ENCODE assay signal across 11 mouse cellular contexts in genomic region chr15:31869673-31870417, GRCm38 (mm10).
DNase-seq lines count a peak whose midpoint lies in the region; ATAC-seq and TF ChIP-seq lines count a peak whose summit lies in the region.
"Had no signal": no experiment of that assay in that cellular context is flagged by ENCODE, and none has a peak within 500 bp of the region (broad histone marks: within the 10 kb centered on the region; RNA-seq: fewer than 3 reads in every experiment).

No protein-coding gene starts in this region.

- peak; percentile 68 for ATAC-seq in lung, postnatal 0 days
- peak; percentile 85 for ATAC-seq in limb, embryonic 12.5 days (ENCODE audit: insufficient number of reproducible peaks, insufficient read depth, low FRiP score, low TSS enrichment, low read depth)
- no peak for ATAC-seq in stomach, postnatal 0 days (ENCODE audit: low FRiP score, low TSS enrichment)
- ATAC-seq: CD4-positive, CD25-positive, alpha-beta regulatory T cell, adult 4 months had no signal

- no peaks in the 10 kb centered on the region for H3K9me3 ChIP-seq in lung, postnatal 0 days (ENCODE audit: low read length)
- no peaks in the 10 kb centered on the region for H3K9me3 ChIP-seq in limb, embryonic 12.5 days
- H3K9me3 ChIP-seq in stomach, postnatal 0 days (ENCODE audit: control insufficient read depth, low read length): no peaks in the 10 kb centered on the region
- H3K9me3 ChIP-seq: hindbrain, embryonic 15.5 days had no signal

- H3K27ac ChIP-seq in lung, postnatal 0 days (ENCODE audit: low read length): no peak overlapping the region
- H3K27ac ChIP-seq in limb, embryonic 12.5 days: 0 out of 2 replicates have a peak overlapping the region, but pooled peaks have one; percentile 45
- H3K27ac ChIP-seq in stomach, postnatal 0 days (replicated peaks): no peak overlapping the region
- H3K27ac ChIP-seq: hindbrain, embryonic 15.5 days had no signal

- peak overlapping the region; percentile 19; the same call in 1 of the 2 replicates for H3K4me2 ChIP-seq in lung, postnatal 0 days (replicated peaks; ENCODE audit: low read depth, low read length)
- peak overlapping the region; percentile 38 for H3K4me2 ChIP-seq in limb, embryonic 12.5 days
- H3K4me2 ChIP-seq in stomach, postnatal 0 days (replicated peaks; ENCODE audit: low read depth): no peak overlapping the region
- H3K4me2 ChIP-seq: hindbrain, embryonic 15.5 days had no signal

- no peak overlapping the region for H3K9ac ChIP-seq in lung, postnatal 0 days (replicated peaks; ENCODE audit: low read depth)
- H3K9ac ChIP-seq in limb, embryonic 12.5 days (replicated peaks): no peak overlapping the region
- no peak overlapping the region for H3K9ac ChIP-seq in stomach, postnatal 0 days (ENCODE audit: low read length)
- H3K9ac ChIP-seq: hindbrain, embryonic 15.5 days had no signal

- no peak for TF ChIP-seq EP300 in lung, postnatal 0 days (IDR thresholded peaks at IDR 0.05)
- no peak for TF ChIP-seq EP300 in stomach, postnatal 0 days (optimal IDR thresholded peaks at IDR 0.05)

- H3K4me3 ChIP-seq in lung, postnatal 0 days (ENCODE audit: low read depth, low read length): no peak overlapping the region
- no peak overlapping the region for H3K4me3 ChIP-seq in lung, adult 2 months (replicated peaks; ENCODE audit: extremely low read depth, low read depth, low read length)
- H3K4me3 ChIP-seq in limb, embryonic 12.5 days (replicated peaks): no peak overlapping the region
- no peak overlapping the region for H3K4me3 ChIP-seq in stomach, postnatal 0 days (ENCODE audit: low read depth, low read length)
- H3K4me3 ChIP-seq: hindbrain, embryonic 15.5 days; megakaryocyte, embryonic 14.5 days had no signal

- no peak for TF ChIP-seq POLR2A in lung, adult 2 months (IDR thresholded peaks at IDR 0.05; ENCODE audit: borderline replicate concordance, extremely low read depth, low read depth, low read length)

- no peaks in the 10 kb centered on the region for H3K36me3 ChIP-seq in lung, postnatal 0 days (ENCODE audit: insufficient read depth, low read length)
- no peaks in the 10 kb centered on the region for H3K36me3 ChIP-seq in limb, embryonic 12.5 days
- no peaks in the 10 kb centered on the region for H3K36me3 ChIP-seq in stomach, postnatal 0 days (ENCODE audit: control insufficient read depth, insufficient read depth, low read length)
- H3K36me3 ChIP-seq: hindbrain, embryonic 15.5 days had no signal

- DNase-seq in lung, postnatal 0 days (ENCODE audit: low spot score): peak; percentile 8
- no peak for DNase-seq in lung, adult 2 months
- DNase-seq in kidney, adult 11 months: peak; percentile 19
- DNase-seq in stomach, postnatal 0 days (ENCODE audit: low spot score): peak; percentile 15
- no peak for DNase-seq in adipocyte (ENCODE audit: low spot score)
- no peak for DNase-seq in adrenal gland, adult 2 months
- no peak for DNase-seq in urinary bladder, postnatal 25 days (ENCODE audit: low spot score)

- 22% methylated on average over 14 of the region's 14 CpGs for WGBS in lung, postnatal 0 days
- WGBS in lung, adult 2 months: 32% methylated on average over 14 of the region's 14 CpGs
- WGBS in limb, embryonic 12.5 days: 15% methylated on average over 14 of the region's 14 CpGs
- WGBS in stomach, postnatal 0 days: 31% methylated on average over 14 of the region's 14 CpGs

- TF ChIP-seq CTCF in lung, postnatal 0 days (IDR thresholded peaks at IDR 0.05): no peak
- no peak for TF ChIP-seq CTCF in lung, adult 2 months (IDR thresholded peaks at IDR 0.05; ENCODE audit: insufficient read depth, low read length)
- TF ChIP-seq CTCF in stomach, postnatal 0 days (IDR thresholded peaks at IDR 0.05; ENCODE audit: low read depth): no peak

- H3K27me3 ChIP-seq in lung, postnatal 0 days (replicated peaks; ENCODE audit: insufficient read depth, low read length): no peaks in the 10 kb centered on the region
- H3K27me3 ChIP-seq in limb, embryonic 12.5 days: no peaks in the 10 kb centered on the region
- H3K27me3 ChIP-seq in stomach, postnatal 0 days (ENCODE audit: control insufficient read depth, insufficient read depth, low read length): no peaks in the 10 kb centered on the region
- H3K27me3 ChIP-seq: hindbrain, embryonic 15.5 days; megakaryocyte, embryonic 14.5 days had no signal

- H3K4me1 ChIP-seq in lung, postnatal 0 days (ENCODE audit: insufficient read depth, low read depth, low read length): no peaks in the 10 kb centered on the region
- no peaks in the 10 kb centered on the region for H3K4me1 ChIP-seq in lung, adult 2 months (ENCODE audit: control insufficient read depth, insufficient read depth, low read length)
- peaks cover 17% of the 10 kb centered on the region for H3K4me1 ChIP-seq in limb, embryonic 12.5 days (replicated peaks)
- no peaks in the 10 kb centered on the region for H3K4me1 ChIP-seq in stomach, postnatal 0 days (replicated peaks; ENCODE audit: control insufficient read depth, insufficient read depth)
- H3K4me1 ChIP-seq: hindbrain, embryonic 15.5 days; megakaryocyte, embryonic 14.5 days had no signal

Comparison
In these comparisons a context has a peak if more than half of its experiments do, and no peak if none do; other contexts are left out.
1. DNase-seq: peak in lung, postnatal 0 days (single experiment), kidney, adult 11 months (single experiment) and stomach, postnatal 0 days (single experiment); none in lung, adult 2 months (single experiment), adipocyte (single experiment), adrenal gland, adult 2 months (single experiment) and urinary bladder, postnatal 25 days (single experiment).